Mouse (Mus musculus): ENCODE data around the gene Gm10337.

GRCm38 (mm10) chr15:102498322-102498721 is 5.2 kb upstream of the Gm10337 start:
- no peak for TF ChIP-seq CTCF (IDR thresholded peaks at IDR 0.05 in 2 of 3, conservative IDR thresholded peaks at IDR 0.05 in 1 of 3; ENCODE audit: control insufficient read depth in 1 of 3, insufficient read depth in 1 of 3, low read depth in 2 of 3, low read length in 3 of 3, poor library complexity in 1 of 3, severe bottlenecking in 1 of 3)
- TF ChIP-seq MEF2A (IDR thresholded peaks at IDR 0.05; ENCODE audit: extremely low read depth, insufficient replicate concordance, low read depth, low read length, poor library complexity, severe bottlenecking), result no peak
- TF ChIP-seq EP300 (IDR thresholded peaks at IDR 0.05; ENCODE audit: low read depth in 1 of 2, low read length in 2 of 2), result no peak
- TF ChIP-seq TCF12 (IDR thresholded peaks at IDR 0.05; ENCODE audit: low read depth, low read length), result no peak
- TF ChIP-seq POLR2A (IDR thresholded peaks at IDR 0.05; ENCODE audit: control insufficient read depth in 1 of 2, insufficient read depth in 1 of 2, low read depth in 1 of 2, low read length in 2 of 2, poor library complexity in 1 of 2), result no peak; a peak in 1 of 4 replicates
- TF ChIP-seq USF1 (IDR thresholded peaks at IDR 0.05; ENCODE audit: low read depth, low read length), result no peak
- no peak for TF ChIP-seq ZNF384 (IDR thresholded peaks at IDR 0.05; ENCODE audit: low read depth, low read length)
- TF ChIP-seq HCFC1 (IDR thresholded peaks at IDR 0.05; ENCODE audit: low read depth, low read length), result no peak
- no peak for TF ChIP-seq UBTF (IDR thresholded peaks at IDR 0.05; ENCODE audit: borderline replicate concordance, insufficient read depth, low read depth, low read length)
- no peak for TF ChIP-seq MYB (IDR thresholded peaks at IDR 0.05; ENCODE audit: low read depth, low read length)
- TF ChIP-seq GATA1 (IDR thresholded peaks at IDR 0.05; ENCODE audit: low read depth, low read length), result no peak
- no peak for TF ChIP-seq USF2 (IDR thresholded peaks at IDR 0.05; ENCODE audit: borderline replicate concordance in 1 of 2, insufficient read depth in 1 of 2, low read depth in 1 of 2, low read length in 2 of 2)

Measured in MEL (cell line).